Mouse (Mus musculus) thymus, adult 2 months (tissue): ENCODE measurements around the gene Slc25a39.

Source experiments
- CTCF ChIP-seq: fragments of 200-500 bp; IDR thresholded peaks from 2 replicates; pipeline ENCODE4 v1.5.1; 2012; ENCODE audit warnings: mild to moderate bottlenecking, control low read depth, low read length, moderate library complexity, borderline replicate concordance; ENCODE audit not compliant: control insufficient read depth, poor library complexity, insufficient read depth; ENCODE audit errors: extremely low read depth
- POLR2A ChIP-seq: fragments of 200-500 bp; IDR thresholded peaks from 2 replicates; pipeline ENCODE4 v1.6.1; 2012; ENCODE audit warnings: mild to moderate bottlenecking, low read length, control low read depth, moderate library complexity; ENCODE audit not compliant: control insufficient read depth, poor library complexity, insufficient read depth; ENCODE audit errors: extremely low read depth

- TF ChIP-seq POLR2A (no peak), CTCF (no peak)
Measured at GRCm38 (mm10) chr11:102436471-102436790, 28.7 kb upstream of the Slc25a39 start.
